Mouse (Mus musculus) stomach, postnatal 0 days (tissue): Measurements from ENCODE around the gene Ppm1h. TPM values are rescaled to one million over a fixed set of nuclear protein-coding genes. Genes with fewer than 3 reads are reported as not detected.

Experiments
- ATAC-seq: fragments of 200-750 bp; cut with Nextera tagmentation; 2 replicates; pipeline ENCODE4 v1.8.0; 2017; ENCODE audit not compliant: low FRiP score, low TSS enrichment
- DNase-seq: peaks from one replicate; pipeline ENCODE4 v3.0.0-alpha.2; 2016; ENCODE audit warnings: low spot score
- H3K27ac ChIP-seq: fragments of 300-500 bp; sonication (generic); replicated peaks from 2 replicates; pipeline ENCODE4 v1.5.1; 2014; ENCODE audit warnings: mild to moderate bottlenecking, control low read depth
- H3K27me3 ChIP-seq: fragments of 300-500 bp; sonication (generic); 2 replicates; pipeline ENCODE4 v1.6.1; 2014; ENCODE audit warnings: low read length; ENCODE audit not compliant: control insufficient read depth, insufficient read depth
- H3K36me3 ChIP-seq: fragments of 300-500 bp; sonication (generic); 2 replicates; pipeline ENCODE4 v1.6.1; 2014; ENCODE audit warnings: low read length, mixed read lengths; ENCODE audit not compliant: control insufficient read depth, insufficient read depth
- H3K4me1 ChIP-seq: fragments of 300-500 bp; sonication (generic); replicated peaks from 2 replicates; pipeline ENCODE4 v1.6.1; 2014; ENCODE audit warnings: antibody characterized with exemption; ENCODE audit not compliant: control insufficient read depth, insufficient read depth
- H3K4me2 ChIP-seq: fragments of 300-500 bp; sonication (generic); replicated peaks from 2 replicates; pipeline ENCODE4 v1.6.1; 2014; ENCODE audit warnings: low read depth, mild to moderate bottlenecking, control low read depth, moderate library complexity
- H3K4me3 ChIP-seq: fragments of 300-500 bp; sonication (generic); 2 replicates; pipeline ENCODE4 v1.5.1; 2014; ENCODE audit warnings: low read depth, low read length, control low read depth
- H3K9ac ChIP-seq: fragments of 300-500 bp; sonication (generic); 2 replicates; pipeline ENCODE4 v1.6.1; 2014; ENCODE audit warnings: mild to moderate bottlenecking, low read length, control low read depth, mixed read lengths
- H3K9me3 ChIP-seq: fragments of 300-500 bp; sonication (generic); 2 replicates; pipeline ENCODE4 v1.6.1; 2016; ENCODE audit warnings: low read length; ENCODE audit not compliant: control insufficient read depth
- CTCF ChIP-seq: IDR thresholded peaks from 2 replicates; pipeline ENCODE4 v1.5.1; 2016; ENCODE audit warnings: antibody characterized with exemption, low read depth, mild to moderate bottlenecking, moderate library complexity
- EP300 ChIP-seq: optimal IDR thresholded peaks from 2 replicates; pipeline ENCODE3; 2016; ENCODE audit warnings: antibody characterized with exemption
- whole genome bisulfite sequencing: fragments of 180-500 bp; shearing (Covaris S2); extraction: QIAGEN DNeasy Blood & Tissue Kit; methylation state at CpG from one replicate; pipeline ENCODE4 v1.1.7; 2014; 5-methylcytosine and 5-hydroxymethylcytosine counted together
- polyA plus RNA-seq: library from polyadenylated mRNA; unstranded; fragments of >200 nt; fragmentation: Nextera tagmentation; extraction: Ambion mirVana; gene quantifications from 2 replicates; pipeline ENCODE4 v1.2.1, GENCODE M21; 2015

The Ppm1h gene
- polyA plus RNA-seq, 1 experiment from 2014 or later = 7.6 TPM

DNA sequence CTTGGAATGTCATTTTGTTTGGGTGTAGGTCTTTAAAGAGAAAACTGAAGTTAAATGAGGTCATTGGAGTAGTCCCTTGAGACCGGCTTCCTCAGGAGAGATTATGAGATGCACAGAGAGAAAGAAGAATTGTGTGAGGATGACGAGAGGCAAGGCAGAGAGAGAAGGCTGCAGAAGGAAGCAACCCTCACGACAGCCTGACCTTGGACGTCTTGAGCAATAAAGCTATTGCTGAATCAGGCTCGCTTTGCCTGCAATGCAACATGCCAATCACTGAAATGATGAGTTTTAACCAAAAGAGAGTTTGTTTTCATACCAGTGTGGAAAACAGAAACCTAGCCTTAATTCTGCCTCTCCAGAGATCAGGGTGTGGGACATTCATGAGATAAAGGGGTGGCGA lies 43.5 kb downstream of the Ppm1h start:
- Histone ChIP-seq H3K4me2 (no peak overlapping the region), H3K4me3 (no peak overlapping the region), H3K4me1 (no peaks in the 10 kb centered on the region), H3K27ac (no peak overlapping the region), H3K9me3 (no peaks in the 10 kb centered on the region), H3K9ac (no peak overlapping the region), H3K27me3 (no peaks in the 10 kb centered on the region), H3K36me3 (no peaks in the 10 kb centered on the region)
- 83% methylated on average over 6 of the region's 6 CpGs for WGBS
- DNase-seq (no peak), ATAC-seq (no peak)
- TF ChIP-seq EP300 (no peak), CTCF (no peak)

DNA sequence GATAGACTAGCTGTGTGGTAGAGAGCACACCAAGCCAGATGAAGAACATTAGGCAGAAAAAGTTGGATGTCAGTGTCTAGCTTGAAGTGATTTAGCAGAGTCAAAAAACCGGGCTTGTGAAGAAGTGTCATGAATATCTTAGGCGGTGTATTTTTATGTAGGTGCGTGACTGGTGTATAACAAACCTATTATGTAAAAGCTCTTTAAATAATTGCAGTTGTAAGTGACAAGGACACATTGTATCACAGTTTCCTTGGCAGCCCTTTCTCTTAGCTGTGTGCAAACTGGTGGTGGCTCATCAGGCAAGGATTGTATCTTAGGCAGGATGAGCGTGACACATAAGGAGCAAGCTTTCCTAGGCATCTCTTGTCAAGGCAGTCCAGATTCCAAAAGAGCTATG lies 46.1 kb downstream of the Ppm1h start:
- no peaks in the 10 kb centered on the region for H3K27me3 ChIP-seq
- no peaks in the 10 kb centered on the region for H3K9me3 ChIP-seq
- TF ChIP-seq CTCF (no peak), EP300 (no peak)
- ATAC-seq = no peak
- H3K4me1 ChIP-seq = no peaks in the 10 kb centered on the region
- H3K9ac ChIP-seq = no peak overlapping the region
- no peak for DNase-seq
- no peak overlapping the region for H3K4me3 ChIP-seq
- 90% methylated on average over 4 of the region's 4 CpGs for WGBS
- H3K4me2 ChIP-seq = no peak overlapping the region
- H3K27ac ChIP-seq = no peak overlapping the region
- H3K36me3 ChIP-seq = no peaks in the 10 kb centered on the region

DNA sequence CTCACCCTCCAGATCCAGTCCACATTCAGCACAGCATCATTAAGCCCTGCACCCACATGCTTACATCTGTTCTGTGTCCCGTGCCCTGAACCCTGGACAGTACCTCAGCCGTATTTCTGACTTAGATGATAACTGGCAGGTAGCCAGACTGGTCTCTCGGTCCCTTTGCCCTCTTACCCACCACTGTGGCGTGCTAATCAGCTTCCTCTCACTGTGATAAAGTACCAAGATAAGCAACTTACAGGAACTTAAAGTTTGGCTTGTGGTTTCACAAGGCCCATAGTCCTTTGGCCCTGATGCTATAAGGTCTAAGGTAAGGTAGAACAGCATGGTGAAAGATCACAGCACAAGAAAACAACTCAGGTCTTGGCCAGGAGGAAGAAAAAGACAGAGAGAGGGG lies 48.7 kb downstream of the Ppm1h start:
- DNase-seq (no peak), ATAC-seq (0 out of 2 replicates have a peak, but pooled peaks have one; percentile 2)
- Histone ChIP-seq H3K4me3 (no peak overlapping the region), H3K9me3 (no peaks in the 10 kb centered on the region), H3K27me3 (no peaks in the 10 kb centered on the region), H3K4me2 (no peak overlapping the region), H3K27ac (no peak overlapping the region), H3K4me1 (no peaks in the 10 kb centered on the region), H3K9ac (no peak overlapping the region), H3K36me3 (no peaks in the 10 kb centered on the region)
- TF ChIP-seq EP300 (no peak), CTCF (no peak)
- 38% methylated on average over 4 of the region's 4 CpGs for WGBS

DNA sequence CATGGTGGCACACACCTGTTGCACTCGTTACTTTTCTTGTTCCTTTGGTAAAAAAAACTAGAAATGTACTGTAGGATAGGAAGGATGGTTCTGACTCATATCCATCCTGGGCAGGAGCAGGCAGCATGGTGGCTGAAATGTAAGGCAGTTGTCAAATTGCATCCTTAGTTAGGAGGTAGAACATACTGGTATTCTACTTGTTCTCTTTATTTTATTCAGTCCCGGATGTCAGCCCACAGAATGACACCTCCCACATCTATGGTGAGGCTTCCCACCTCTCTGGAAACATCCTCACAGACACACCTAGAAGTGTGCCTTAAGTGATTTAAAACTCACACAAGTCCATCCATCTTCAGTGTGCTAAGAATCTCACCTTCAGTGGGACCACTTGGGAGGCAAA lies 49.6 kb downstream of the Ppm1h start:
- Histone ChIP-seq H3K4me3 (no peak overlapping the region), H3K36me3 (no peaks in the 10 kb centered on the region), H3K27me3 (no peaks in the 10 kb centered on the region), H3K4me1 (no peaks in the 10 kb centered on the region), H3K27ac (no peak overlapping the region), H3K9me3 (no peaks in the 10 kb centered on the region), H3K9ac (no peak overlapping the region), H3K4me2 (no peak overlapping the region)
- no peak for TF ChIP-seq CTCF
- TF ChIP-seq EP300 = no peak
- ATAC-seq (no peak), DNase-seq (no peak)
- WGBS = 86% methylated on average over 2 of the region's 2 CpGs

DNA sequence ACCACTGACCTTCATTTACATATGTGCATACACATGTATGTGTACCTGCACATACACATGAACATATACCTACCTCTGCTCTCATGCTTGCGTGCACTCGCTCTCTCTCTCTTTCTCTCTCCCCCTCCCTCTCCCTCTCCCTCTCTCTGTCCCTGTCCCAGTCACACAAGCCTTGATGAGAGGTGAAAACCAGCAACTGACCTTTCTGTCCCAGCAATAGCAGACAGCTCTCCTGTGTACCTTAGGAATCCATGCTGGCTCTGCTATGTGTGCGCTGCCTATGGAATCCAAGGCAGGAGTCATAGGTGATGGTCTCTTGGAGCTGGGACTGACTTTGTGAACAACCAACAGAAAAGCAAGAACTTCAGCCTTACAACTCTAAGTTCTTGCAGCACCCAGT lies 53.6 kb downstream of the Ppm1h start:
- DNase-seq (no peak), ATAC-seq (no peak)
- Histone ChIP-seq H3K36me3 (no peaks in the 10 kb centered on the region), H3K27me3 (no peaks in the 10 kb centered on the region), H3K4me3 (no peak overlapping the region), H3K4me2 (no peak overlapping the region), H3K9ac (no peak overlapping the region), H3K27ac (no peak overlapping the region), H3K9me3 (no peaks in the 10 kb centered on the region), H3K4me1 (no peaks in the 10 kb centered on the region)
- no peak for TF ChIP-seq CTCF
- no peak for TF ChIP-seq EP300
- WGBS = 98% methylated on average over 3 of the region's 3 CpGs

DNA sequence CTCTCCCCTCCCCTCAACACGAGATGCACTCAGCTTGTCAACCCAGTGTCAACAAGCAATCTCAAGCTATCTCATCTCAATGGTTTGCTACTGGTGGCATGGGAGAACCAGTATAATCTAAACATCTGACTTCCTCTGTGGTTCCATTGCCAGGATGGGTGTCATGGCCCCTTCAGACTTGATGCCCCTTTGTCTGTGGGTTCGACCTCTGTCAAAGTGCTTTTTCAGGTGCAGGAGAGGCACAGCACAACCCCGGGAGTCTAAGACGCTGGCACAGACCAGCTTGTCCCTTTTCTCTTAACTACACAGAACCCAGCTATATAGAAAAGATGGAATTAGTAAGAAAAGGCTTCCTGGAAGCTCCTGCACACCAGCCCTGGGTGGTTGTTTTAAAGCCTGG lies 56.0 kb downstream of the Ppm1h start:
- ATAC-seq (no peak), DNase-seq (no peak)
- H3K27me3 ChIP-seq = no peaks in the 10 kb centered on the region
- no peak overlapping the region for H3K9ac ChIP-seq
- TF ChIP-seq CTCF (no peak), EP300 (no peak)
- no peaks in the 10 kb centered on the region for H3K36me3 ChIP-seq
- H3K4me2 ChIP-seq = no peak overlapping the region
- no peak overlapping the region for H3K4me3 ChIP-seq
- H3K4me1 ChIP-seq = no peaks in the 10 kb centered on the region
- no peaks in the 10 kb centered on the region for H3K9me3 ChIP-seq
- H3K27ac ChIP-seq = no peak overlapping the region
- 87% methylated on average over 4 of the region's 4 CpGs for WGBS
